Comparison of ENCODE assay signal across 47 mouse cellular contexts in genomic region chr16:65550814-65551213, GRCm38 (mm10). TPM values are rescaled to one million over a fixed set of nuclear protein-coding genes. Genes with fewer than 3 reads are reported as not detected.
"Had no signal": no experiment of that assay in that cellular context is flagged by ENCODE, and none has a peak within 500 bp of the region (broad histone marks: within the 10 kb centered on the region; RNA-seq: fewer than 3 reads in every experiment).

No protein-coding gene starts in this region.

- H3K4me1 ChIP-seq: heart, embryonic 10.5 days; heart, embryonic 12.5 days; heart, embryonic 13.5 days; hindbrain, embryonic 10.5 days; hindbrain, embryonic 12.5 days; hindbrain, embryonic 15.5 days; intestine, embryonic 15.5 days had no signal

- ATAC-seq: inflammation-experienced regulatory T-cells, adult 6 months; intestine, embryonic 15.5 days; intestine, embryonic 16.5 days; intestine, postnatal 0 days had no signal

- H3K36me3 ChIP-seq: hindbrain, embryonic 12.5 days; intestine, embryonic 15.5 days had no signal

- H3K4me2 ChIP-seq: heart, embryonic 11.5 days; heart, embryonic 12.5 days; heart, embryonic 13.5 days; heart, embryonic 15.5 days; hindbrain, embryonic 12.5 days; hindbrain, embryonic 15.5 days; intestine, embryonic 15.5 days; kidney, embryonic 15.5 days had no signal

- H3K27me3 ChIP-seq: heart, embryonic 12.5 days; heart, embryonic 13.5 days; heart, embryonic 15.5 days; hindbrain, embryonic 12.5 days; hindbrain, embryonic 15.5 days; intestine, embryonic 15.5 days; kidney, embryonic 15.5 days had no signal

- DNase-seq: heart, postnatal 10 days; heart, postnatal 14 days; heart, postnatal 36 days; heart, postnatal 4 days; kidney, adult 11 months; kidney, adult 18-20 months; kidney, adult 2 months; kidney, adult 8-10 months; kidney, adult 9 months; kidney, postnatal 10 days; kidney, postnatal 14 days; kidney, postnatal 25 days; kidney, postnatal 36 days; kidney, postnatal 4 days; layer of hippocampus, adult 9-11 months; layer of hippocampus, postnatal 36 days had no signal

- H3K9me3 ChIP-seq: heart, embryonic 10.5 days; heart, embryonic 12.5 days; heart, embryonic 13.5 days; heart, embryonic 15.5 days; hindbrain, embryonic 10.5 days; hindbrain, embryonic 12.5 days; hindbrain, embryonic 15.5 days; intestine, embryonic 15.5 days; kidney, embryonic 15.5 days had no signal

- H3K27ac ChIP-seq: heart, embryonic 10.5 days; heart, embryonic 13.5 days; heart, embryonic 15.5 days; hindbrain, embryonic 10.5 days; hindbrain, embryonic 12.5 days; hindbrain, embryonic 15.5 days; intestine, embryonic 15.5 days; kidney, embryonic 15.5 days; kidney, postnatal 0 days; layer of hippocampus, adult 2 months; left cerebral cortex, adult 2 months had no signal

- H3K9ac ChIP-seq: heart, embryonic 12.5 days; heart, embryonic 13.5 days; heart, embryonic 15.5 days; hindbrain, embryonic 12.5 days; hindbrain, embryonic 15.5 days; intestine, embryonic 15.5 days; kidney, embryonic 15.5 days had no signal

- H3K4me3 ChIP-seq: heart, embryonic 10.5 days; heart, embryonic 12.5 days; heart, embryonic 13.5 days; heart, embryonic 15.5 days; hindbrain, embryonic 10.5 days; hindbrain, embryonic 12.5 days; hindbrain, embryonic 15.5 days; intestine, embryonic 15.5 days; kidney, embryonic 15.5 days; layer of hippocampus, adult 2 months; left cerebral cortex, adult 2 months had no signal

RNA-seq across cellular contexts. Expression of gene Pou1f1, which starts 30.5 kb away (rescaled TPM):
- total RNA-seq: heart, postnatal 10 days; heart, postnatal 14 days; heart, postnatal 25 days; heart, postnatal 36 days; heart, postnatal 4 days; hematopoietic stem cell, adult 5-6 weeks; layer of hippocampus, adult 18-20 months; layer of hippocampus, adult 2 months; layer of hippocampus, adult 8-10 months; layer of hippocampus, postnatal 10 days; layer of hippocampus, postnatal 14 days; layer of hippocampus, postnatal 25 days; layer of hippocampus, postnatal 36 days; left cerebral cortex, adult 18-20 months; left cerebral cortex, adult 2 months; left cerebral cortex, adult 8-10 months had no signal
- polyA plus RNA-seq: heart, embryonic 10.5 days; heart, embryonic 11.5 days; heart, embryonic 12.5 days; heart, embryonic 13.5 days; heart, embryonic 14.5 days; heart, embryonic 15.5 days; heart, embryonic 16.5 days; heart, postnatal 0 days; hindbrain, embryonic 10.5 days; hindbrain, embryonic 12.5 days; intestine, embryonic 15.5 days; intestine, embryonic 16.5 days; kidney, adult 2 months; kidney, embryonic 14.5 days; kidney, embryonic 15.5 days; kidney, embryonic 16.5 days; large intestine, adult 2 months had no signal
